Comparison of ENCODE assay signal across 17 mouse cellular contexts in genomic region chr9:66231820-66232479, GRCm38 (mm10).
DNase-seq lines count a peak whose midpoint lies in the region; ATAC-seq and TF ChIP-seq lines count a peak whose summit lies in the region.
"Had no signal": no experiment of that assay in that cellular context is flagged by ENCODE, and none has a peak within 500 bp of the region (broad histone marks: within the 10 kb centered on the region; RNA-seq: fewer than 3 reads in every experiment).

No protein-coding gene starts in this region.

- H3K36me3 ChIP-seq in heart, embryonic 11.5 days (ENCODE audit: control insufficient read depth, insufficient read depth, low read length): no peaks in the 10 kb centered on the region
- H3K36me3 ChIP-seq in lung, embryonic 16.5 days (ENCODE audit: control insufficient read depth, insufficient read depth, low read length): no peaks in the 10 kb centered on the region
- H3K36me3 ChIP-seq in small intestine, adult 2 months (ENCODE audit: control insufficient read depth, insufficient read depth, low read length): peaks cover 10% of the 10 kb centered on the region
- H3K36me3 ChIP-seq: hindbrain, embryonic 15.5 days; midbrain, embryonic 15.5 days had no signal

- no peaks in the 10 kb centered on the region for H3K9me3 ChIP-seq in heart, embryonic 11.5 days (replicated peaks; ENCODE audit: control insufficient read depth, low read length)
- H3K9me3 ChIP-seq in lung, embryonic 16.5 days (ENCODE audit: control insufficient read depth, low read length): no peaks in the 10 kb centered on the region
- H3K9me3 ChIP-seq: forebrain, embryonic 13.5 days; hindbrain, embryonic 15.5 days; liver, embryonic 15.5 days; midbrain, embryonic 15.5 days had no signal

- 74% methylated on average over 7 of the region's 7 CpGs for WGBS in heart, embryonic 11.5 days (ENCODE audit: insufficient replicate concordance)
- 68% methylated on average over 7 of the region's 7 CpGs for WGBS in lung, embryonic 16.5 days
- WGBS in small intestine, adult 2 months: 50% methylated on average over 7 of the region's 7 CpGs

- no peak overlapping the region for H3K4me3 ChIP-seq in heart, embryonic 11.5 days (ENCODE audit: low read depth, low read length)
- no peak overlapping the region for H3K4me3 ChIP-seq in lung, embryonic 16.5 days (ENCODE audit: low read length)
- H3K4me3 ChIP-seq in small intestine, adult 2 months (ENCODE audit: low read depth, low read length): no peak overlapping the region
- H3K4me3 ChIP-seq: forebrain, embryonic 13.5 days; heart, embryonic 13.5 days; hindbrain, embryonic 15.5 days; layer of hippocampus, adult 2 months; left cerebral cortex, adult 2 months; liver, embryonic 15.5 days; midbrain, embryonic 15.5 days had no signal

- TF ChIP-seq POLR2A in small intestine, adult 2 months (IDR thresholded peaks at IDR 0.05; ENCODE audit: low read depth, low read length): no peak

- DNase-seq in heart, adult 11 months: peak; percentile 97
- DNase-seq in lung, adult 18-20 months: no peak
- peak; percentile 23 for DNase-seq in brain, adult 2 months (ENCODE audit: low read depth, low spot score)
- no peak for DNase-seq in layer of hippocampus, adult 9-10 months (ENCODE audit: low spot score)
- DNase-seq: cerebellum, adult 11 months; embryo, embryonic 11 days had no signal

- no peak overlapping the region for H3K9ac ChIP-seq in heart, embryonic 11.5 days (ENCODE audit: low read depth, low read length)
- H3K9ac ChIP-seq in lung, embryonic 16.5 days (ENCODE audit: low read length): no peak overlapping the region
- H3K9ac ChIP-seq: forebrain, embryonic 13.5 days; heart, embryonic 13.5 days; hindbrain, embryonic 15.5 days; liver, embryonic 15.5 days; midbrain, embryonic 15.5 days had no signal

- H3K27ac ChIP-seq in heart, embryonic 11.5 days (ENCODE audit: low read depth, low read length): no peak overlapping the region
- H3K27ac ChIP-seq in lung, embryonic 16.5 days (ENCODE audit: low read length): no peak overlapping the region
- peak overlapping the region; percentile 40; the same call in 1 of the 2 replicates for H3K27ac ChIP-seq in small intestine, adult 2 months (ENCODE audit: insufficient read depth, low read depth, low read length)
- H3K27ac ChIP-seq: forebrain, embryonic 13.5 days; heart, embryonic 13.5 days; hindbrain, embryonic 15.5 days; layer of hippocampus, adult 2 months; left cerebral cortex, adult 2 months; liver, embryonic 15.5 days; midbrain, embryonic 15.5 days had no signal

- TF ChIP-seq CTCF in small intestine, adult 2 months (IDR thresholded peaks at IDR 0.05; ENCODE audit: extremely low read depth, insufficient read length, insufficient replicate concordance, low read depth, low read length): no peak

- H3K4me2 ChIP-seq in heart, embryonic 11.5 days: no peak overlapping the region
- no peak overlapping the region for H3K4me2 ChIP-seq in lung, embryonic 16.5 days (ENCODE audit: low read depth, low read length)
- H3K4me2 ChIP-seq: forebrain, embryonic 13.5 days; heart, embryonic 13.5 days; hindbrain, embryonic 15.5 days; liver, embryonic 15.5 days; midbrain, embryonic 15.5 days had no signal

- ATAC-seq in heart, embryonic 11.5 days (replicated peaks; ENCODE audit: insufficient number of reproducible peaks, low FRiP score, low TSS enrichment): no peak
- ATAC-seq in lung, embryonic 16.5 days (ENCODE audit: low read depth): 0 out of 2 replicates have a peak, but pooled peaks have one; percentile 51
- ATAC-seq: forebrain, embryonic 13.5 days; intestine, postnatal 0 days; midbrain, embryonic 15.5 days had no signal

- H3K4me1 ChIP-seq in heart, embryonic 11.5 days (ENCODE audit: control insufficient read depth, insufficient read depth, low read length): no peaks in the 10 kb centered on the region
- H3K4me1 ChIP-seq in lung, embryonic 16.5 days (replicated peaks; ENCODE audit: control insufficient read depth, insufficient read depth, low read length): no peaks in the 10 kb centered on the region
- peaks cover 26% of the 10 kb centered on the region for H3K4me1 ChIP-seq in small intestine, adult 2 months (ENCODE audit: control insufficient read depth, insufficient read depth, insufficient read length, low read length)
- H3K4me1 ChIP-seq: forebrain, embryonic 13.5 days; hindbrain, embryonic 15.5 days; midbrain, embryonic 15.5 days had no signal

- H3K27me3 ChIP-seq in heart, embryonic 11.5 days (ENCODE audit: control insufficient read depth, insufficient read depth, low read length): no peaks in the 10 kb centered on the region
- H3K27me3 ChIP-seq in lung, embryonic 16.5 days (ENCODE audit: control insufficient read depth, insufficient read depth, low read depth, low read length): no peaks in the 10 kb centered on the region
- no peaks in the 10 kb centered on the region for H3K27me3 ChIP-seq in small intestine, adult 2 months (ENCODE audit: control insufficient read depth, insufficient read depth, low read length)
- H3K27me3 ChIP-seq: forebrain, embryonic 13.5 days; heart, embryonic 13.5 days; hindbrain, embryonic 15.5 days; liver, embryonic 15.5 days; midbrain, embryonic 15.5 days had no signal

Comparison
In these comparisons a context has a peak if more than half of its experiments do, and no peak if none do; other contexts are left out.
1. DNase-seq: peak in heart, adult 11 months (single experiment) and brain, adult 2 months (single experiment); none in lung, adult 18-20 months (0 of 2) and layer of hippocampus, adult 9-10 months (single experiment).